Mouse (Mus musculus): ENCODE data around the gene Lad1.

DNA sequence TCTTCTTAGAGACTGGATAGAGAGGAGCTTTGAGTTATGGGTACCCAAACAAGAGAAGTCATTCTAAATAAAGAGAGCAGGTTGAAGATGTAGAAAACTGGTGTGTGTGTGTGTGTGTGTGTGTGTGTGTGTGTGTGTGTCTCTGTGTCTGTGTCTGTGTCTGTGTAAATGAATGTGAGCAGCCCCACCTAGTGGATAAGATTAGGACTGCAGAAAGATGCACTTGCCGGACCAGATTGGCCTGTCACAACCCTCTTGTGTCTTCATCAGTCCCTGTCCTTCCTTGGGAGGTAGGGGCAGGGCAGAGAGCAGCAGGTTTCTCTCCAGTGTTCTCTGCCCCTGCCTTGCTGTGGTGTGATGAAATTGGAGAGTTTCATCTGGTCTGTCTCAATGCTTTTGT, 10.5 kb downstream of the Lad1 start:
- peak; percentile 50 for TF ChIP-seq CTCF (IDR thresholded peaks at IDR 0.05; ENCODE audit: control insufficient read depth, insufficient read depth, insufficient read length)
- TF ChIP-seq USF1 (IDR thresholded peaks at IDR 0.05; ENCODE audit: low read depth) = no peak
- no peak for TF ChIP-seq MAX (IDR thresholded peaks at IDR 0.05)
- no peak for TF ChIP-seq CEBPB (IDR thresholded peaks at IDR 0.05; ENCODE audit: low read depth)
- no peak for TF ChIP-seq MYOG (IDR thresholded peaks at IDR 0.05; ENCODE audit: control insufficient read depth, extremely low read depth, insufficient read length)
- no peak for TF ChIP-seq FOSL1 (IDR thresholded peaks at IDR 0.05; ENCODE audit: insufficient read depth, low read length, poor library complexity, severe bottlenecking)
- no peak for TF ChIP-seq MYOD1 (IDR thresholded peaks at IDR 0.05; ENCODE audit: control insufficient read depth, insufficient read length, low read depth)
